Mouse (Mus musculus) E14TG2a.4 (cell line): Measurements from ENCODE around the gene Fbxo17.

Experiments used
- CTCF ChIP-seq: conservative IDR thresholded peaks from 2 replicates; pipeline ENCODE4 v1.5.1; 2014; ENCODE audit warnings: low read length
- NANOG ChIP-seq: IDR thresholded peaks from 2 replicates; pipeline ENCODE4 v1.6.1; 2014; ENCODE audit warnings: borderline replicate concordance, low read length, mixed read lengths
- POU5F1 ChIP-seq: IDR thresholded peaks from 2 replicates; pipeline ENCODE4 v1.6.1; 2014; ENCODE audit warnings: low read length, borderline replicate concordance

DNA sequence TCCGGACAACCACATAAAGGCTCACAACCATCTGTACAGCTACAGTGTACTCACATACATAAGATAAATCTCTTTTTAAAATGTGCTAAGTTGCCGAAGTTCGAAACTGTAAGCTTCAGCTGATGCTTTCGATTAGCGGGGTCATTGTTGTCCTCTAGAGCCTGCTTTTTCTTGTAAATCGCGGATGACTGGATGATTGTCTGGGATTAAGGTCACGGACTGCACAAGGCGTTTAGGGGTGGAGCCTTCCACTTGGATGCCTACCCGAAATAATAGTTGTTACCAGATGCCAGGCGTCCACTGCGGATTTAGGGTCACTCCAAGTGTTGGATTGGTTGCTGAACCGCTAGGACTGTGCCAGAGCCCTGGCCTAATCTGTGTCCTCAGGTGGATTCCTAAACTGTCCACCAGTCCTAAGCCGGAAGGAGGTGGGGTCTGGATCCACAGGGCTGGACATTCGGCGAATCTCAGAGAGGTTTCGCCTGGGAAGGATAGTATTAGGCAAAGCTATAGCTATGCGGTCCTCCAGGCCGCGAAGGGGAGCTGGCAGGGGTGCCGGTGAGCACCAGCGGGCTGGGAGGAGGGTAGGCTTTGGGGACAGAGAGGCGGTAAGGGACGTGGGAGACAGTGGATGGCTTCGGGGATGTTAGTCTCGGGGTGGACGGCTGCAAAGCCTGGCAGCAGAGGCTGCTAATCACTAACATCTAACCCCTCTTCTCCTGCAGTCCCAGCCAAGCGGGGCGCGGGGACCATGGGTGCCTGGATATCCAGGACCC lies 23.9 kb upstream of the Fbxo17 start, which contains the start of gene Fbxo27:
- TF ChIP-seq CTCF = no peak
- TF ChIP-seq POU5F1 = no peak
- TF ChIP-seq NANOG = peak; percentile 94
